Mouse (Mus musculus): ENCODE data around the gene Vps11.

DNA sequence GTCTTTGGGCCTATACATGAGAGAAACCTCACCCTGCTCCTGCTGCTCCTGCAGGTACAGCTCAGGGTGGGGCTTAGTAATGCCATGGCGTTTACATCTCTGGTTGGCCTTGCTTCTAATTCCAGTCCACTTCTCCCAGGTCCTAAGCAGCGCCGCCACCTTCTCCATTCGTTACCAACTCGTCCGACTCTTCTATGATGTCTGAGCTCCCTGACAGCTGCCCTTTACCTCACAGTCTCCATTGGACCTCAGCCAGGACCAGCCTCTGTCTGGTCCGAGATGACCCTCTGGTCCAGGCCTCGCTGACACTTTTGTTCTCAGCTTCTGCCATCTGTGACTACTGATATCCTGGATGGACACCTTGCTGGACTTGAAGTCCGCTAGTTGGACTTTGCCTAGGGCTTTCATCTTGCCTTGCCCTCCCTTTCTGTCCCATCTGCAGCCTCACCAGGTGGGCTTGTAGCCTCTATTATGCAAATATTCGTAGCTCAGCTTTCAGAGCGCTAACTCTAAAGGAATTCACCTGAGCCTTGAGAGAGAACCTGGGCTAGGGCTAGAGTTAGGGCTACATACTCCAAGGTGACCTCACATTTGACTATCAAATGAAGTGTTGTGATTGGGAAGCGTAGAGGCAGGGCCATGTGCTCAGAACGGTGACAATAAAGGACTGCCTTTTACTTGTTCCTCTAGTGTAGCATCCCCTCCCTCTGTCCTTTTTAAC, 28.4 kb downstream of the Vps11 start:
- TF ChIP-seq CTCF (IDR thresholded peaks at IDR 0.05; ENCODE audit: extremely low read depth, insufficient read depth, low read length): no peak
- no peak for TF ChIP-seq POLR2A (IDR thresholded peaks at IDR 0.05; ENCODE audit: extremely low read depth, insufficient read depth, low read length)
